Mouse (Mus musculus) midbrain, embryonic 14.5 days (tissue): ENCODE measurements around the gene Cxcl9. TPM values are rescaled to one million over a fixed set of nuclear protein-coding genes. Genes with fewer than 3 reads are reported as not detected.

Source experiments
- ATAC-seq: fragments of 200-750 bp; cut with Nextera tagmentation; 2 replicates; pipeline ENCODE4 v1.8.0; 2017; ENCODE audit warnings: moderate number of reproducible peaks, moderate library complexity; ENCODE audit not compliant: low FRiP score, low TSS enrichment
- DNase-seq: peaks from one replicate; pipeline ENCODE4 v3.0.0-alpha.2; 2015
- H3K27ac ChIP-seq: fragments of 300-500 bp; sonication (generic); replicated peaks from 2 replicates; pipeline ENCODE4 v1.5.1; 2014; ENCODE audit warnings: mild to moderate bottlenecking, low read depth, low read length, moderate library complexity
- H3K27me3 ChIP-seq: fragments of 300-500 bp; sonication (generic); 2 replicates; pipeline ENCODE4 v1.6.1; 2014; ENCODE audit warnings: low read length, control low read depth, mixed read lengths; ENCODE audit not compliant: control insufficient read depth, insufficient read depth
- H3K36me3 ChIP-seq: fragments of 300-500 bp; sonication (generic); 2 replicates; pipeline ENCODE4 v1.6.1; 2014; ENCODE audit warnings: low read length, control low read depth; ENCODE audit not compliant: control insufficient read depth, insufficient read depth
- H3K4me1 ChIP-seq: fragments of 300-500 bp; sonication (generic); 2 replicates; pipeline ENCODE4 v1.6.1; 2014; ENCODE audit warnings: mild to moderate bottlenecking, antibody characterized with exemption, low read length, control low read depth; ENCODE audit not compliant: control insufficient read depth, insufficient read depth
- H3K4me2 ChIP-seq: fragments of 300-500 bp; sonication (generic); 2 replicates; pipeline ENCODE4 v1.6.1; 2014; ENCODE audit warnings: mild to moderate bottlenecking, low read length, moderate library complexity
- H3K4me3 ChIP-seq: fragments of 300-500 bp; sonication (generic); replicated peaks from 2 replicates; pipeline ENCODE4 v1.5.1; 2014; ENCODE audit warnings: low read depth, low read length
- H3K9ac ChIP-seq: fragments of 300-500 bp; sonication (generic); replicated peaks from 2 replicates; pipeline ENCODE4 v1.6.1; 2014; ENCODE audit warnings: mild to moderate bottlenecking, low read length, moderate library complexity
- H3K9me3 ChIP-seq: fragments of 300-500 bp; sonication (generic); 2 replicates; pipeline ENCODE4 v1.6.1; 2016; ENCODE audit warnings: low read length, control low read depth, mixed read lengths; ENCODE audit not compliant: control insufficient read depth
- WGBS: fragments of 180-500 bp; shearing (Covaris S2); extraction: QIAGEN DNeasy Blood & Tissue Kit; methylation state at CpG from one replicate; pipeline ENCODE4 v1.1.7; 2014; 5-methylcytosine and 5-hydroxymethylcytosine counted together
- polyA plus RNA-seq: library from polyadenylated mRNA; unstranded; fragments of >200 nt; fragmentation: Nextera tagmentation; extraction: Ambion mirVana; gene quantifications from 2 replicates; pipeline ENCODE4 v1.2.1, GENCODE M21; 2014

The Cxcl9 gene
- polyA plus RNA-seq, result not detected in 2 replicates

DNA sequence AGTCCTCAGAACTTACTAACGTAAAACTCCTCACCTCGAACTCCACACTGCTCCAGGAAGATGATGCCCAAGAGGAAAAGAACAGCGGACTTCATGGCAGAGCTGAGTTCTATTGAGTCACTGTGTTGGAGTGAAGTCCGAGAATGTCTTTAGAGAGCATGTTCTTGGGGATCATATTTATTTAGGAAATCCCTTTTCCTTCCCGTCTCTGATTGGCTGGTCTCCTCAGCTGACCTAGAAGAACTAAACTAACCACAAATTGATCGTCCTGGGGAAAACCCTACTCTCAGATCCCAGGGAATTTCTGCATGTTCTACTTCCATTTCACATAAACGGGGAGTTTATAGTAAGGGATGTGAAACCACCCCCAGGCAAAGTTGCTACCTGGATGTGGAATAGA is at the start of gene Cxcl9:
Cxcl9 (minus strand) TSS at position 151 of the 400 bp plus-strand sequence.
- Histone ChIP-seq H3K9ac (no peak within 1 kb of the TSS), H3K27ac (no peak within 1 kb of the TSS), H3K36me3 (no peaks in the 10 kb centered on the region), H3K4me3 (no peak within 1 kb of the TSS), H3K4me1 (no peaks in the 10 kb centered on the region), H3K9me3 (no peaks in the 10 kb centered on the region), H3K4me2 (no peak within 1 kb of the TSS), H3K27me3 (no peaks in the 10 kb centered on the region)
- no peak for ATAC-seq
- DNase-seq, result no peak
- 92% methylated on average over 7 of the region's 7 CpGs for WGBS

DNA sequence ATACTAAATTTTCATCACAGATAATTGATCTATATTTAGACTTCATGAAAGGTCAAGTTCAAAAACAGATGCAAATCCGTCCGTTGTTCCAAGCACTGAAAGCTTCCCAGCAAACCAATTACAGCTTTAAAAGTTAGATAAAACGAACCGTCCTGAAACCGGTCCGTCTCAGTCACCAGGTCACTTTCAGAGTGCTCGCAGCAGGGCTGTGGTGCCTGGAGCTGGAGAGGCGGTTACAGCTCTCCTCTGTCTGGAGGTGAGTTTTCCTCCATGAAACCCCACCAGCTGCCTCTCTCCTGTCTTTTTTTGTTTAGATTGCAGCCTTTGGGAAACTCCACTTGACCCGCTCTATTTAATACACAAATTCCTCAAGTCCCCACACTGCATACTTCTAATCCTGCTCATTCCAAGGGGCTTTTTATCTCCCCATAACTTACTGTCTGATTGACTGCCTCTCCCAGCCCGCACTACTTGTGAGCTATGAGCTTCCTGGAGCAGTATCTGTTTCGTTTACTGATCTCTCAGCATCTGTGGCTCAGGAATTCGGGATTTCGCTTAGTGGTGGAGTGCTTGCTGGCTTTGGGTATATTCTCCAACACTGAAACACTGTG is 49.0 kb upstream of the Cxcl9 start:
- Histone ChIP-seq H3K9ac (no peak overlapping the region), H3K36me3 (no peaks in the 10 kb centered on the region), H3K27me3 (no peaks in the 10 kb centered on the region), H3K27ac (0 out of 2 replicates have a peak overlapping the region, but pooled peaks have one; percentile 8), H3K4me3 (no peak overlapping the region), H3K4me1 (no peaks in the 10 kb centered on the region), H3K9me3 (no peaks in the 10 kb centered on the region), H3K4me2 (no peak overlapping the region)
- no peak for ATAC-seq
- no peak for DNase-seq
- 38% methylated on average over 13 of the region's 13 CpGs for WGBS

DNA sequence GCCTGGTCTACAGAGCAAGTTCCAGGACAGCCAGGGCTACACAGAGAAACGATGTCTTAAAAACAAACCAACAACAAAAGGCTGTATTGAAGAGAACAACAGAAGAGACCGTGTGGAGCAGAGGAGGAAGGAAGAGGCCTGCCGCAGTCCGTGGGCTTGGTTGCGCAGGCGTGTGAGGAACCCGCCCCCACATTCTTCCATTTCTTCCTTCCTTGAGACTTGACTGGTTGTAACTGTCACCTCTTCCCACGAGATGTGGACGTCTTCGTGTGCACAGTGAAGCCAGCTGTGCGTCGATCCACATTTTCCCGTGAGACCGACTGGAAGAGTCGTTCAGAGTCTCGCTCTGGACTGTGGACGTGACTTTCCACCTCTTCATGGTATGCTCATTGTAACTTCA is 47.5 kb upstream of the Cxcl9 start:
- Histone ChIP-seq H3K27me3 (no peaks in the 10 kb centered on the region), H3K4me3 (no peak overlapping the region), H3K9me3 (no peaks in the 10 kb centered on the region), H3K9ac (no peak overlapping the region), H3K36me3 (no peaks in the 10 kb centered on the region), H3K27ac (no peak overlapping the region), H3K4me2 (no peak overlapping the region), H3K4me1 (no peaks in the 10 kb centered on the region)
- ATAC-seq (no peak), DNase-seq (no peak)
- WGBS, result 87% methylated on average over 17 of the region's 17 CpGs

DNA sequence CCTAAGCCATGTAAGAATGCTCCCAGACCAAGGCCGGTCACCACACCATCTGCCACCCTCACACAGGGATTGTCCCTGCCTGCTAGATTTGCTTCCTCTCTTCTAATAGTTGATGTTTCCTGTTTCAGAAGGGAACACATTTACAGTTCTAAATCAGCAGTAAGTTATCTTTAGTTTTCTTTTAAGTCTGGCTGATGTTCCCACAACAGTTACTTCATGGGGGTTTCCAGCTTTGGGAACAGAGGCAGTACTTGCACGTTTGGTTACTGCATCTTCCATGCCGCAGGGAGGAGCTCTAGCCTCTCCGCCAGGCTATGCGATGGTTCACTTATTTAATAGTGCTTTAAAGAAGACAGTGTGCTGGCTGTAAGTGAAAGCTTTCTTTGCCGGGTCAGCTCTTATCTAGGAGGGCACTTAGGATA is 46.9 kb upstream of the Cxcl9 start:
- no peak overlapping the region for H3K27ac ChIP-seq
- no peaks in the 10 kb centered on the region for H3K27me3 ChIP-seq
- no peak for ATAC-seq
- H3K4me2 ChIP-seq, result no peak overlapping the region
- DNase-seq, result no peak
- H3K9me3 ChIP-seq, result no peaks in the 10 kb centered on the region
- 81% methylated on average over 6 of the region's 6 CpGs for WGBS
- H3K4me3 ChIP-seq, result no peak overlapping the region
- no peak overlapping the region for H3K9ac ChIP-seq
- no peaks in the 10 kb centered on the region for H3K4me1 ChIP-seq
- no peaks in the 10 kb centered on the region for H3K36me3 ChIP-seq

DNA sequence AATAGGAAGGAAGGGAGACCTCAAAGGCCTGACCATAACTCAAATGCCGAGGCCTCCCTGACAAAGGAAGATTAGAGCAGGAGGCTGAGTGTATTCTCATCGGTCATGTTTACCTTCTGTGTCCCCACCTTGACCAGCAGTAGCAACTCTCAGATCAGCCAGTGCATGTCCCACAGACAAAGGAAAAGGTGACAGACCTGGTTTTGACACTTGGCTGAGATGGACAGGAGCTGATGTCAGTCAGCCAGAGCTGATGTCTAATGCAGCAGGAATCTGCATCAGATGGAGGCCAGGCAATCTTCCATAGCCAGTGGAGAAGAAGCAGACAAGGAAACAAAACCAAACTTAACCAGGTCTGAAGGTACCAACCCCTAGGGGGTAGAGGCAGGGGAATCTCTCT is 44.7 kb upstream of the Cxcl9 start:
- ATAC-seq (no peak), DNase-seq (no peak)
- Histone ChIP-seq H3K27ac (no peak overlapping the region), H3K4me2 (no peak overlapping the region), H3K9me3 (no peaks in the 10 kb centered on the region), H3K36me3 (no peaks in the 10 kb centered on the region), H3K4me3 (no peak overlapping the region), H3K27me3 (no peaks in the 10 kb centered on the region), H3K4me1 (no peaks in the 10 kb centered on the region), H3K9ac (no peak overlapping the region)
- 88% methylated on average over 2 of the region's 2 CpGs for WGBS

DNA sequence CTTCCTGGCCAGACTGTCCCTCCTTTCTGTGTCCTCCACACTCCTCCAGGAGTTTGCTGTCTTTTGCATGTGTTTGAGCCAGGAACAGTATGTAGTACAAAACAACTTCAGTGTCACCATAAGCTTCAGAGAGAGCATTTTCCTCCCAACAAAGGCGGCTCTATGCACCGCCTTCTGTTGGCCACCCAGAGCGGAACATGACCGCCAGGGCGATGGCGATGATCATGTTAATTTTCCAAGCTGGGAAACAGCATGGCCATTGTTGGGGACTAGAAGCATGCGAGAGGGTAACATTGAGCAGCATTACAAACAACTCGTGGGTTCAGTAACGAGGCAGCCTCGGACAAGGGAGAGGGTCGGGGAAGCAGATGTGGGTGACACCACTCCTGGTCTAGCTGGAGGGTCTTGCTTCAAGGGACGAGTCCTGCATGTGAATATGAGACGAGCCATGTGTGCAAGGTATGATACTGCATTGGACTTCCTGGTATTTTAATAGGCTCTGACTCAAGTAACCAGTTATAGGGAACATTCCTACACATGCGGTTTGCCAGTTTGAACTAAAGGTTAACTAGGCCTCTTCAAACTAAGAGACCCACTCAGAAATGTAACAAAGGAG is 43.6 kb upstream of the Cxcl9 start:
- no peak overlapping the region for H3K27ac ChIP-seq
- H3K4me3 ChIP-seq, result no peak overlapping the region
- DNase-seq, result peak; percentile 48
- no peaks in the 10 kb centered on the region for H3K36me3 ChIP-seq
- no peaks in the 10 kb centered on the region for H3K27me3 ChIP-seq
- H3K4me2 ChIP-seq, result no peak overlapping the region
- no peaks in the 10 kb centered on the region for H3K4me1 ChIP-seq
- no peaks in the 10 kb centered on the region for H3K9me3 ChIP-seq
- H3K9ac ChIP-seq, result no peak overlapping the region
- ATAC-seq, result no peak
- 57% methylated on average over 14 of the region's 14 CpGs for WGBS

DNA sequence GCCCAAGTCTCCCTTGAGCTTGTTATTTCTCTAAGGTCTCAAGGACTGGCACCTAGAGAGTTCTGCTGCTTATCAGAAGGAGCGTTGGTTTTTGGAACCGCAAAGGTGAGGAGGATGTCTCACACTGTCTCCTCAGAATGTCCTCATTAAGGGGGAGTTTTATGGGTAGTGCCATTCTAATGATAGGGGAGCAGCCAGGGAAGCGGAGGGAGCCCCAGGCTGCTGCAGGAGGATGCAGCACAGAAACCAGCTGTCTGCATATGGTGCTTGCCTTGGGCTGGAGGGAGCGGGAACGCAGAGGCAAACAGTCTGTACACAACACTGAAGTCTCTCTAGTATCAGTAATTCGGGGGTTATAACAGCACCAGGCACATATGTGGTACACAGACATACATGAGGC is 43.0 kb upstream of the Cxcl9 start:
- DNase-seq (no peak), ATAC-seq (no peak; the same call in 1 of the 2 replicates)
- H3K27me3 ChIP-seq, result no peaks in the 10 kb centered on the region
- H3K4me1 ChIP-seq, result no peaks in the 10 kb centered on the region
- no peak overlapping the region for H3K4me3 ChIP-seq
- H3K9ac ChIP-seq, result no peak overlapping the region
- H3K27ac ChIP-seq, result no peak overlapping the region
- H3K4me2 ChIP-seq, result no peak overlapping the region
- WGBS, result 76% methylated on average over 6 of the region's 6 CpGs
- no peaks in the 10 kb centered on the region for H3K9me3 ChIP-seq
- no peaks in the 10 kb centered on the region for H3K36me3 ChIP-seq

DNA sequence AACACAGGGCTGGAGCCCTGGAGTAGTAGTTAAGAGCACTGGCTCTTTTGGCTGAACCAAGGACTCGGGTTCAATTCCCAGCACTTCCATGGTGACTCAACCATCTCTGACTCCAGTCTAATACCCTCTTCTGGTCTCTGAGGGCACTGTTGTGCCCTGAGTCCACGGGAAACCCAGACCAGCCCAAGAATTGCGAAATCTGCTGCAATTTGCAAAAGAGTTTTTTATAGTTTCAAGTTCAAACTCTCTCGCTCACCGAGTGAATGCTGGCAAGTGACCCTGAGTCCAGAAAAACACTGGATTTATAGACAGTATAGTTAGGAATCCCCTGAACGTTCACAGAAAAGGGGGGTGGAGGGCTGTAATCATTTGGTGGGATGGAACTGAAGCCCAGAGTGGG is 42.5 kb upstream of the Cxcl9 start:
- H3K4me3 ChIP-seq, result no peak overlapping the region
- H3K9ac ChIP-seq, result no peak overlapping the region
- ATAC-seq (no peak), DNase-seq (no peak)
- H3K36me3 ChIP-seq, result no peaks in the 10 kb centered on the region
- H3K27ac ChIP-seq, result no peak overlapping the region
- no peaks in the 10 kb centered on the region for H3K9me3 ChIP-seq
- no peaks in the 10 kb centered on the region for H3K27me3 ChIP-seq
- H3K4me2 ChIP-seq, result no peak overlapping the region
- no peaks in the 10 kb centered on the region for H3K4me1 ChIP-seq
- 82% methylated on average over 6 of the region's 6 CpGs for WGBS
